Mouse (Mus musculus) limb, embryonic 12.5 days (tissue): ENCODE measurements around the gene Asic2. TPM values are rescaled to one million over a fixed set of nuclear protein-coding genes. Genes with fewer than 3 reads are reported as not detected.
A peak's percentile ranks its signal among the peaks of the same experiment; 100 is the strongest.

ENCODE experiments used
- ATAC-seq: fragments of 200-750 bp; cut with Nextera tagmentation; 2 replicates; pipeline ENCODE4 v1.8.0; 2017; ENCODE audit warnings: low read depth, moderate TSS enrichment; ENCODE audit not compliant: insufficient number of reproducible peaks, insufficient read depth, low FRiP score, low TSS enrichment
- H3K27ac ChIP-seq: fragments of 300-500 bp; sonication (generic); 2 replicates; pipeline ENCODE4 v1.5.1; 2016; ENCODE audit warnings: mild to moderate bottlenecking, moderate library complexity
- H3K27me3 ChIP-seq: fragments of 300-500 bp; sonication (generic); 2 replicates; pipeline ENCODE4 v1.6.1; 2016; ENCODE audit warnings: mild to moderate bottlenecking, moderate library complexity
- H3K36me3 ChIP-seq: fragments of 300-500 bp; sonication (generic); 2 replicates; pipeline ENCODE4 v1.6.1; 2016; ENCODE audit warnings: mild to moderate bottlenecking, moderate library complexity
- H3K4me1 ChIP-seq: fragments of 300-500 bp; sonication (generic); replicated peaks from 2 replicates; pipeline ENCODE4 v1.6.1; 2016
- H3K4me2 ChIP-seq: fragments of 300-500 bp; sonication (generic); 2 replicates; pipeline ENCODE4 v1.6.1; 2016; ENCODE audit warnings: mild to moderate bottlenecking, moderate library complexity
- H3K4me3 ChIP-seq: fragments of 300-500 bp; sonication (generic); replicated peaks from 2 replicates; pipeline ENCODE4 v1.5.1; 2016; ENCODE audit warnings: mild to moderate bottlenecking
- H3K9ac ChIP-seq: fragments of 300-500 bp; sonication (generic); replicated peaks from 2 replicates; pipeline ENCODE4 v1.6.1; 2016; ENCODE audit warnings: mild to moderate bottlenecking, moderate library complexity
- H3K9me3 ChIP-seq: fragments of 300-500 bp; sonication (generic); 2 replicates; pipeline ENCODE4 v1.6.1; 2016; ENCODE audit warnings: mild to moderate bottlenecking, moderate library complexity
- WGBS: fragments of 180-500 bp; shearing (Covaris S2); methylation state at CpG from one replicate; pipeline ENCODE4 v1.1.7; 2016; 5-methylcytosine and 5-hydroxymethylcytosine counted together
- polyA plus RNA-seq: library from polyadenylated mRNA; unstranded; fragments of >200 nt; fragmentation: Nextera tagmentation; extraction: Ambion mirVana; gene quantifications from 2 replicates; pipeline ENCODE4 v1.2.1, GENCODE M21; 2016

The Asic2 gene
- polyA plus RNA-seq, 1 experiment from 2014 or later, result 0.51 TPM

DNA sequence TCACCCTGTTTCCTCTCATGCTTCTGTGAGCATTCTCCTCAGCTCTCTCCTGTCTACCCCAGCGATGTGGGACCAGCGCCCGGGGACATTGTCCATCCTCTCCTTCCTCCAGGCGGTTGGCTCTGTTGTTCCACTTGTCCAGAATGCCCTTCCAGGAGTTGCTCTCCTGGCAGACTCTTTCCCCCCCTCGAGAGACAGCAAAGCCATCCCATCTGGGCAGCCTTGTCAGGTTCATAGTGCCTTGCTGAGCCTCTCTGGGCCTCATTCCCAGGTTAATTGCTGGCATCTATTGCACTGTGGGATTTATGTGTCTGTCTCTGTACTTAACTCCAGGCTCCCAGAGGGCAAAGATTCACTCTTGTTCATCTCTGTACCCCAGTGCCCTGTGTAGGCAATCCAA is 972.6 kb downstream of the Asic2 start:
- H3K9me3 ChIP-seq, result no peaks in the 10 kb centered on the region
- no peak overlapping the region for H3K9ac ChIP-seq
- WGBS, result 80% methylated on average over 5 of the region's 5 CpGs
- no peaks in the 10 kb centered on the region for H3K36me3 ChIP-seq
- no peak overlapping the region for H3K4me2 ChIP-seq
- H3K4me1 ChIP-seq, result no peaks in the 10 kb centered on the region
- H3K4me3 ChIP-seq, result no peak overlapping the region
- ATAC-seq, result no peak
- H3K27ac ChIP-seq, result no peak overlapping the region
- no peaks in the 10 kb centered on the region for H3K27me3 ChIP-seq

DNA sequence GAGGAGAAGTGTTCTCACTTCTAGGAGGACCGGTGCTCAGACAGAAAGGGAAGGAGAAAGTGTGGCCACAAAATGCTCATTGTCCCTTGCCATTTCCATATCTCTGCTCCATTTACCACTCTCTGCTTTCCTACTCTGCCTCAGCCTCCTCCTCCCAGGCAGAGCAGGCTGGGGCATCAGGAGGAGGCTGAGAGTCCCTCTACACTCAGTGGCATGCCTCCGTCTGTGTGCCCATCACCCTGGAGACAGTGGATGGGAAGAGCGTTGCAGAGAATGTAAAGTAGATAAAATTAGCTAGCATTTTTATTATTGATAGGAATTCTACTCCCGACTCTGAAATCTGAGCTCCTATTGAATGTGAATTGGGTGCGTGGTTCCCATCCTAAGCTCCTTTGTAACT is 984.7 kb downstream of the Asic2 start:
- Histone ChIP-seq H3K4me2 (no peak overlapping the region), H3K27ac (no peak overlapping the region), H3K4me3 (no peak overlapping the region), H3K4me1 (no peaks in the 10 kb centered on the region), H3K27me3 (no peaks in the 10 kb centered on the region), H3K36me3 (no peaks in the 10 kb centered on the region), H3K9ac (no peak overlapping the region), H3K9me3 (no peaks in the 10 kb centered on the region)
- ATAC-seq, result no peak
- WGBS, result 90% methylated on average over 5 of the region's 5 CpGs

DNA sequence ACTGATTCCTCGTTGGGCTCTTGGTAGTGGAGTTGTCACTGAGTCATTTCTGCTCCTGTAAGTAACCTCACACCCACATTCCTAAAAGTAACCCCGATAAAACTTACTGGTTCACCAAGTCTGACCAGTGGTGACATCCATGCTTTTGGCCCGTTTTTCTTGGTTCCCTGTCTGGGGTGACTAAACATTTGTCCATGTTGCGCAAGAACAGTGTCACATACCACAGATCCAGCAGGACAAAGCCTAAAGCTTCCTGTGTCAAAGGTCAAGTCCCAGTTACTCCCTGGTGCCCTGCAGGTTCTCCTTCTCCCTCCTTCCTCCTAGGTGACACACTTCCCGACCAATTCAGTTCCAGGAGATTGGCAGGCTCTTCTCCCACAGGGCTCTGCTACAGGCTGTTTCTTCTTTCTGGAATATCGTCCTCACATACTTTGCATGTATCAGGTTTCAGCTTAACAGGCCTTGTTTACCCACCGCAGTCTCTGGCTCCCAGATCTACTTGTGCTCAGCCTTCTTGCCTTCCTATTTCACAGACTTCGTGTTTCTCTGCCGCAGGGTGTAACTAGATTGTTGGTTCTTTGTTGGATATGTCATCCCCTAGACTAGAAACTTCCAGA is 991.9 kb downstream of the Asic2 start:
- 51% methylated on average over 9 of the region's 9 CpGs for WGBS
- Histone ChIP-seq H3K27me3 (no peaks in the 10 kb centered on the region), H3K36me3 (no peaks in the 10 kb centered on the region), H3K27ac (no peak overlapping the region), H3K4me3 (no peak overlapping the region), H3K9me3 (no peaks in the 10 kb centered on the region), H3K4me2 (no peak overlapping the region), H3K4me1 (peaks cover 15% of the 10 kb centered on the region), H3K9ac (no peak overlapping the region)
- ATAC-seq, result no peak

DNA sequence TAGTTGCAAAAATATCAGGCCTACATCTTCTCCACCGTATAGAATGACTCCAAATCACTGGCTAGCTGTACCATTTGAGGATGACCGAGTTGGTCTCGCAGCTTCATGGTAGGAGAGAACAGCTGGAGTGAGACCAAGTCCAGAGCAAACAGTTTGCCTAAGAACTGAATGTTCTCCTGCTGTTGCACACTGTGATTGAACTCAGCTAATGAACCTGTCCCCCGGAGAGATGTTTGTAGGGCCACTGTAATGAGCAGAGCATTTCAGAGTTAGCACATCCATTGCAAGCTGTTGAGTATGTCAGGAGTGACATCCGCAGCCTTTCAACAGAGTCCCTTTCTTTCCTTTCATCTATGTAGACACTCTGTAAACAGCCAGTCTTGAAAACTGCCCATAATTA is 993.6 kb downstream of the Asic2 start:
- Histone ChIP-seq H3K36me3 (no peaks in the 10 kb centered on the region), H3K27me3 (no peaks in the 10 kb centered on the region), H3K9me3 (no peaks in the 10 kb centered on the region), H3K4me1 (peaks cover 15% of the 10 kb centered on the region), H3K4me3 (no peak overlapping the region), H3K4me2 (no peak overlapping the region), H3K9ac (no peak overlapping the region), H3K27ac (no peak overlapping the region)
- no peak for ATAC-seq
- WGBS, result 68% methylated on average over 5 of the region's 5 CpGs

DNA sequence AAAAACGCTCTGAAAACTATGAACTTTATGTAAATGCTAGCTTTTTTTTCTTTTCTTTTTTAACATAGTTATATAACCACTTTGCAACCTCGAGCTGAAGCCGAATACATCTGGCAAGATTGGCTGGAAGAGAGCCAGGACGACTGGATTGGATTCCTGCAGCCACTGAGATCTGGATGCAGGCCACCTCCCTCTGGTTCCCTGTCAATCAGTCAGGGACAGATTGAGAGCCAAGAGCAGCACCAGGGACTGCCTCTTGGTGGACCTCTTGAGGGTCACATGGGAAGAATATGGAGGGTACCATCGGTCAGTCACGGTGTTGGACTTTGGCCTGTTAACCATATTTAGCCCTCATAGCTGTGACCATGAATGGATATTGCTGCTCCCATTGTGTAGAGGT is 994.3 kb downstream of the Asic2 start:
- no peaks in the 10 kb centered on the region for H3K27me3 ChIP-seq
- 74% methylated on average over 6 of the region's 6 CpGs for WGBS
- H3K4me2 ChIP-seq, result no peak overlapping the region

DNA sequence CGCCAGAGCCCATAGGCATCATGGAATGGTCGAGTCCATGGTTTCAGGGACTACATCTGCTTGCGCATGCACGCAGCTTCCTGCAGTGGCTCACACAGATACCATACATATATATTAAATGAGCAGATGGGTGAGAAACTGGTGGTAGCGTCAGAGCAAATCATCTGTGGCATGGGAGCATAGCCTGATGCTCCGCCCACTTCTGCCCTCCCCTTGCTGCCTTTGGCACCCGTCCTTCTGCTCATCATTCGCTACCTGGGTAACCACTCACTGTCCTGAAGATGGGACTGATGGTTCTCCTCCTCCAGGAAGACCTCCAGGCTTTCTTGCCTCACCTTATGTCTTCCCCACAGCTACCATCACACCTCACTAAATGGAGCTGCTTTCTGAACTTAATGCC is 995.0 kb downstream of the Asic2 start:
- no peak overlapping the region for H3K4me2 ChIP-seq
- H3K9me3 ChIP-seq, result no peaks in the 10 kb centered on the region
- H3K9ac ChIP-seq, result no peak overlapping the region
- no peak for ATAC-seq
- peaks cover 15% of the 10 kb centered on the region for H3K4me1 ChIP-seq
- H3K4me3 ChIP-seq, result no peak overlapping the region
- H3K27ac ChIP-seq, result no peak overlapping the region
- WGBS, result 93% methylated on average over 8 of the region's 8 CpGs
- no peaks in the 10 kb centered on the region for H3K36me3 ChIP-seq
- H3K27me3 ChIP-seq, result no peaks in the 10 kb centered on the region

More for the DNA sequence above, 994.3 kb downstream of the Asic2 start:
- Histone ChIP-seq H3K27ac (no peak overlapping the region), H3K9me3 (no peaks in the 10 kb centered on the region), H3K9ac (no peak overlapping the region), H3K36me3 (no peaks in the 10 kb centered on the region), H3K4me3 (no peak overlapping the region), H3K4me1 (peaks cover 15% of the 10 kb centered on the region)
- ATAC-seq, result no peak

DNA sequence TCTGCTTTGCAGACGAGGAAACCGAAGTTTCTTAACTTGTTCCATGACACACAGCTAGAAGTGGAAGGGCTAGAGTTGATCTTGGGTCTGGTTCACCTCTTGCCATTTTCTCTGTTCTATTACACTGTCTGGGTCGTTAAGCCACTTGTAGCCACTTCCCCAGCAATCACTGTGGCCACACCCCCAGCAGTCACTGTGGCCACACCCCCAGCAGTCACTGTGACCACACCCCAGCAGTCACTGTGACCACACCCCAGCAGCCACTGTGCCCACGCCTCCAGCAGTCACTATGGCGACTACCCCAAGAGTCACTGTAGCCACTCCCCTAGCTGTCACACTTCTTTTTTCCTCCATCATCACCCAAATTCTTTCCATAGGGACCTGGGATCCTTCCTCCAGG is 1000.7 kb downstream of the Asic2 start:
- Histone ChIP-seq H3K9me3 (no peaks in the 10 kb centered on the region), H3K27ac (no peak overlapping the region), H3K4me2 (no peak overlapping the region), H3K4me1 (no peaks in the 10 kb centered on the region), H3K4me3 (no peak overlapping the region), H3K36me3 (no peaks in the 10 kb centered on the region), H3K27me3 (no peaks in the 10 kb centered on the region), H3K9ac (no peak overlapping the region)
- 46% methylated on average over 5 of the region's 5 CpGs for WGBS
- ATAC-seq, result no peak

DNA sequence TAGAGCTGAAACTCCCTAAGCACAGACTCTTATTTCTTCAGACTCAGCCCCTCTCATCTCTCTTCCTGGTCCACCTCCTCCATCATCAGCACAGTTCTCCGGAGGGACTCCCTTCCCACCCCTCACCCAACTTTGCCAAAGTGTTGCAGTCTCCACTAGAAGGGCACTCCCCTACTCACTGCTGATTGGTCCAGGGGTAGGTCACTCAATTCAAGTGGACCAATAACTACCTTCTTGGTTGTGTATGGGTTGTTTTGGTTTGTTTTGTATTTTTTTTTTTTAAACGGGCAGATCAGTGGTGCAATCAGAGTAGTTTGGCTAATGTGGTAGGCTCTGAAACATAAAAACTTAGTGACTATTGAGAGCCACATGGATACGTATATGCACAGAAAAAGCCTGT is 1002.2 kb downstream of the Asic2 start:
- Histone ChIP-seq H3K9ac (no peak overlapping the region), H3K9me3 (no peaks in the 10 kb centered on the region), H3K27ac (no peak overlapping the region), H3K4me2 (no peak overlapping the region), H3K4me1 (no peaks in the 10 kb centered on the region), H3K4me3 (no peak overlapping the region), H3K27me3 (no peaks in the 10 kb centered on the region; the same call in 1 of the 2 replicates), H3K36me3 (no peaks in the 10 kb centered on the region)
- WGBS, result 43% methylated on average over 3 of the region's 3 CpGs
- no peak for ATAC-seq

DNA sequence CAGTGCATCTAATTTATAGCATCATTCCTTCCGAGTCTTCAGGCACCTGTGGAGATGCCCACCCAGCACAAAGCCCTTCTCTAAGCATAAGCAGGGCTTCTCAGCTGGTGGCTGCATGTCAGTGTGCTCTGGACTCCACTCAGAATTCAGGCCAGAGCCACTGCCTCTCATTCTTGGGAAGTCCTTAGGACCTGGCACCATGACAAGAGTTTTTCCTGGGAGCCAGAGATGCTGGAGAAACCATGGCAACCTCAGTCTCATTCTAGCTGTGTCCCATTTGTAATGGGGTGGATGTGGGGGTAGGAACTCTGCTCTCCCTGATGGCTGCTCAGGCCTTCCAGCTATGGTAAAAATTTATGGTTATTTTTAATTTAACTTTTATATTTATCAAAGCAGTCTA is 1006.9 kb downstream of the Asic2 start:
- Histone ChIP-seq H3K36me3 (no peaks in the 10 kb centered on the region), H3K9me3 (no peaks in the 10 kb centered on the region), H3K4me1 (peaks cover 8% of the 10 kb centered on the region; the same call in 1 of the 2 replicates), H3K9ac (no peak overlapping the region), H3K4me3 (no peak overlapping the region), H3K4me2 (no peak overlapping the region), H3K27me3 (peaks cover 29% of the 10 kb centered on the region), H3K27ac (no peak overlapping the region)
- 25% methylated on average over 1 of the region's 1 CpGs for WGBS
- ATAC-seq, result no peak

DNA sequence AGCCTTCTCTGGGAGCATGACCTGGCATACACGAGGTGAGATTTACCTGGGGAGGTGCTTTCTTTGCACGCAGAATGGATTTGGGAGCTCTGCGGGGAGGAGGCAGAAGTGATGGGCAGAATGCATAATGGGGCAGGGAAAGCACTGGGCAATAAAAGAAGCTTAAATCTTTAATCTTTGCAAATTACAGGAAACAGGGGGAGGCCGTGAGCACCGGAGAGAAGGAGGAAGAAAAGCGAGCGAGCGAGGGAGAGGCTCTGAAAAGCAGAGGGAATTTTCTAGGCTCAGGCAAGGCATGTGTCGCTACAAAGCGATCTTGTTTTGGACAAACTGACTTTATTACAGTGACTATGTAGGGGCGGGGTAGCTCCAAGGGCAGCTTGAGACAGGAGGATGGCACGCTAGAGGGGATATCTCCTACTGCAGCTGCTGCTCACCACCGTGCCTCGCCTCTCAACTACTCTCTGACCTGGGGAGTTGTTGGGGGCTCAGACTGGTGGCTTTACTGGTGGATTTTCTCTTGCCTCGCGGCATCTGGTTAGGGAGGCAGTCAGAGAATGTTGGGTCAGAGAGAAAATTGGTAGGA is 1010.1 kb downstream of the Asic2 start:
- no peak overlapping the region for H3K9ac ChIP-seq
- peaks cover 29% of the 10 kb centered on the region for H3K27me3 ChIP-seq
- no peak overlapping the region for H3K4me3 ChIP-seq
- no peak for ATAC-seq
- no peak overlapping the region for H3K27ac ChIP-seq
- 2% methylated on average over 16 of the region's 16 CpGs for WGBS
- H3K36me3 ChIP-seq, result no peaks in the 10 kb centered on the region
- 0 out of 2 replicates have a peak overlapping the region, but pooled peaks have one; percentile 15 for H3K4me2 ChIP-seq
- H3K4me1 ChIP-seq, result peaks cover 8% of the 10 kb centered on the region; the same call in 1 of the 2 replicates
- H3K9me3 ChIP-seq, result no peaks in the 10 kb centered on the region

DNA sequence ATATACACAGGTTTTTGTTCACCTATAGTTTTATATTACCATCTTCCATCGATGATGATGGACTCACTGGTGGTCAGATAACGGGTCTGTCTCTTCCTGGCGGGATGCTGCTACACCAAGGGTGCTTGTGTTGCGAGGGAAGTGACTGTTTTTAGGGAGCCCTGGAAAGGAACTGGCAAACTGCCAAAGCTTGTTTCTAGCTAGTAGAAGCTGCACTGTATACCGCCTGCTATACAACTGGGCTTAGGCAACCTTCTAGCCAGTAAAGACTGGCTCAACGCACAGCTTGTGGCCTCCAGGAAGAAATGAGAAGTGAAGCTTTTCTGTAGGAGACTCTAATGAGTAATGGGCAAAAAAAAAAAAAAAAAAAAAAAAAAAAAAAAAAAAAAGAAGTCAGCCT is 1012.3 kb downstream of the Asic2 start:
- H3K4me1 ChIP-seq, result peaks cover 8% of the 10 kb centered on the region; the same call in 1 of the 2 replicates
- ATAC-seq, result no peak
- WGBS, result 68% methylated on average over 6 of the region's 6 CpGs
- no peaks in the 10 kb centered on the region for H3K9me3 ChIP-seq
- H3K36me3 ChIP-seq, result no peaks in the 10 kb centered on the region
- H3K27ac ChIP-seq, result no peak overlapping the region
- H3K27me3 ChIP-seq, result peaks cover 29% of the 10 kb centered on the region
- no peak overlapping the region for H3K4me2 ChIP-seq
- H3K9ac ChIP-seq, result no peak overlapping the region
- H3K4me3 ChIP-seq, result no peak overlapping the region

DNA sequence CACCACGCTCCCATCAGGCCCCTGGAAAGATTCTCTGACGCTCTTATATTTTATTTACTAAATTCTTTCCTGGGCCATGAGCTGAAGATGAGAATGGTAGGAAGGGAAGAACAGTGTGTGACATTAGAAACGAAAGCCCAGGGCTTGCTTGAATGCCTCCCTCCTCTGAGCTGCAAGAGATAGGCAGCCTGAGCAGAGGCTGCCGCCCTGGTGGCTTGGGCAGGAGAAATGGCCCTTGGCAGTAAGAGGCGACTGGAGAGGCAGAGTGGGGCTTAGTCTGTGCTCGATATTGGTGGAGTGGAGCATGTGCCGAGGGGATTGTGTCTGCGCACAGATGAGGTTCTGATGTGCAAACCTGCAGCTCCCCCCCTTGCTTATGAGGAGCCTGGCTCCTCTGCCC is 1014.1 kb downstream of the Asic2 start:
- ATAC-seq, result no peak
- WGBS, result 80% methylated on average over 8 of the region's 8 CpGs
- Histone ChIP-seq H3K4me1 (peaks cover 10% of the 10 kb centered on the region; the same call in 1 of the 2 replicates), H3K27ac (no peak overlapping the region), H3K36me3 (no peaks in the 10 kb centered on the region), H3K9ac (no peak overlapping the region), H3K9me3 (no peaks in the 10 kb centered on the region), H3K27me3 (peaks cover 25% of the 10 kb centered on the region), H3K4me2 (no peak overlapping the region), H3K4me3 (no peak overlapping the region)
